Mouse (Mus musculus) mouse trophoblast stem cell (cell line): Measurements from ENCODE around the gene Rfx1.

ENCODE experiments used
- in situ Hi-C, 2 experiments: fragments of 300-500 bp; cut with MseI, MboI; formaldehyde crosslinking; loops; 2 replicates in 1 of 2; 3 replicates in 1 of 2; pipeline ENCODE4 v1.15.1; 2025

Rfx1 gene

GRCm38 (mm10) chr8:84089277-84089676 is 22.6 kb downstream of the Rfx1 start:
- in situ Hi-C loops: no loop called here

GRCm38 (mm10) chr8:84090585-84090984 is 24.0 kb downstream of the Rfx1 start:
- in situ Hi-C loops: no loop called here

GRCm38 (mm10) chr8:84096061-84096460 is 29.4 kb downstream of the Rfx1 start:
- in situ Hi-C loops: no loop called here

- in situ Hi-C loops: no loop called here
Observed at GRCm38 (mm10) chr8:84098376-84098775, 31.7 kb downstream of the Rfx1 start.

- in situ Hi-C loops: no loop called here
Observed at GRCm38 (mm10) chr8:84101476-84102270, 35.0 kb downstream of the Rfx1 start.

GRCm38 (mm10) chr8:84103601-84104000 is 37.0 kb downstream of the Rfx1 start:
- in situ Hi-C loops: no loop called here

GRCm38 (mm10) chr8:84104221-84104620 is 37.6 kb downstream of the Rfx1 start:
- in situ Hi-C loops: no loop called here

- in situ Hi-C loops: no loop called here
Observed at GRCm38 (mm10) chr8:84104697-84105609, 38.3 kb downstream of the Rfx1 start, which contains the start of gene Dcaf15. TSS of gene Dcaf15 (minus strand) at chr8:84104768.

GRCm38 (mm10) chr8:84105676-84106075 is 39.0 kb downstream of the Rfx1 start:
- in situ Hi-C loops: no loop called here

- in situ Hi-C loops: no loop called here
Observed at GRCm38 (mm10) chr8:84106216-84107040, 39.8 kb downstream of the Rfx1 start.

- in situ Hi-C loops: no loop called here
Observed at GRCm38 (mm10) chr8:84115646-84116045, 49.0 kb downstream of the Rfx1 start.

GRCm38 (mm10) chr8:84122151-84122550 is 55.5 kb downstream of the Rfx1 start:
- in situ Hi-C loops: no loop called here

- in situ Hi-C loops: no loop called here
Observed at GRCm38 (mm10) chr8:84125656-84126055, 59.0 kb downstream of the Rfx1 start, which contains the start of gene Podnl1. TSS of gene Podnl1 (plus strand) at chr8:84125989.

GRCm38 (mm10) chr8:84126742-84127141 is 60.1 kb downstream of the Rfx1 start:
- in situ Hi-C loops: no loop called here

- in situ Hi-C loops: no loop called here
Observed at GRCm38 (mm10) chr8:84127202-84127901, 60.7 kb downstream of the Rfx1 start.

GRCm38 (mm10) chr8:84128277-84128676 is 61.6 kb downstream of the Rfx1 start:
- in situ Hi-C loops: no loop called here

- in situ Hi-C loops: no loop called here
Observed at GRCm38 (mm10) chr8:84130806-84131205, 64.2 kb downstream of the Rfx1 start.

GRCm38 (mm10) chr8:84132225-84132624 is 65.6 kb downstream of the Rfx1 start:
- in situ Hi-C loops: no loop called here

GRCm38 (mm10) chr8:84137848-84138247 is 71.2 kb downstream of the Rfx1 start:
- in situ Hi-C loops: no loop called here

GRCm38 (mm10) chr8:84140838-84141237 is 74.2 kb downstream of the Rfx1 start:
- in situ Hi-C loops: no loop called here
